In genomic region chr17:51833578-51834361, GRCm38 (mm10) we compare ENCODE assay signal across 8 mouse cellular contexts. TPM values are rescaled to one million over a fixed set of nuclear protein-coding genes. Genes with fewer than 3 reads are reported as not detected.
A peak's percentile ranks its signal among the peaks of the same experiment; 100 is the strongest.
DNase-seq lines count a peak whose midpoint lies in the region; ATAC-seq and TF ChIP-seq lines count a peak whose summit lies in the region.

No protein-coding gene starts in this region.

- H3K9me3 ChIP-seq in ES-E14 (ENCODE audit: control insufficient read depth, insufficient read depth, low read depth, low read length) = no peaks in the 10 kb centered on the region
- no peaks in the 10 kb centered on the region for H3K9me3 ChIP-seq in midbrain, embryonic 11.5 days (ENCODE audit: control insufficient read depth, low read length)

- DNase-seq in frontal cortex, postnatal 25 days (ENCODE audit: low spot score in 2 of 2) = no peak
- DNase-seq in ES-E14 (ENCODE audit: low read depth, low spot score) = no peak
- DNase-seq in forelimb bud, embryonic 11.5 days (ENCODE audit: low read depth, low spot score) = peak; percentile 33
- DNase-seq in midbrain, embryonic 11.5 days (ENCODE audit: low spot score, missing footprints) = peak; percentile 93
- peak; percentile 57 for DNase-seq in thymus, postnatal 14 days
- DNase-seq in left cerebral cortex, adult 18-20 months (ENCODE audit: low spot score in 2 of 2) = no peak
- DNase-seq in MN1 (ENCODE audit: low spot score) = no peak

- peaks cover 22% of the 10 kb centered on the region for H3K27me3 ChIP-seq in midbrain, embryonic 11.5 days (ENCODE audit: control insufficient read depth, insufficient read depth, low read length)

- H3K4me3 ChIP-seq in ES-E14 (ENCODE audit: insufficient read depth in 1 of 2, low read depth in 1 of 2, low read length in 2 of 2, poor library complexity in 1 of 2, severe bottlenecking in 1 of 2) = peak overlapping the region; percentile 77 to 84
- H3K4me3 ChIP-seq in midbrain, embryonic 11.5 days (ENCODE audit: low read depth, low read length) = peak overlapping the region; percentile 74; the same call in 1 of the 2 replicates

- H3K4me2 ChIP-seq in midbrain, embryonic 11.5 days = peak overlapping the region; percentile 98

- WGBS in midbrain, embryonic 11.5 days = 4% methylated on average over 16 of the region's 16 CpGs

- H3K27ac ChIP-seq in ES-E14 (ENCODE audit: insufficient read depth, low read depth, low read length, poor library complexity, severe bottlenecking) = no peak overlapping the region
- H3K27ac ChIP-seq in midbrain, embryonic 11.5 days (ENCODE audit: low read depth, low read length) = no peak overlapping the region

- H3K9ac ChIP-seq in ES-E14 (ENCODE audit: insufficient read depth, low read depth, low read length, poor library complexity, severe bottlenecking) = no peak overlapping the region
- no peak overlapping the region for H3K9ac ChIP-seq in midbrain, embryonic 11.5 days (ENCODE audit: low read length)

- in situ Hi-C loops in ES-E14 (cut with MboI; ENCODE audit: low sequenced_read_pairs in 2 of 2, unreplicated experiment in 2 of 2) = no loop called here

- H3K4me1 ChIP-seq in ES-E14 (ENCODE audit: control insufficient read depth in 2 of 2, insufficient read depth in 2 of 2, low read length in 2 of 2, poor library complexity in 1 of 2) = peaks cover 7 to 10% of the 10 kb centered on the region in 2 experiments
- peaks cover 10% of the 10 kb centered on the region for H3K4me1 ChIP-seq in midbrain, embryonic 11.5 days (ENCODE audit: control insufficient read depth, insufficient read depth, low read length)

- no peaks in the 10 kb centered on the region for H3K36me3 ChIP-seq in ES-E14 (ENCODE audit: control insufficient read depth, insufficient read depth, low read length, poor library complexity, severe bottlenecking)
- H3K36me3 ChIP-seq in midbrain, embryonic 11.5 days (ENCODE audit: control insufficient read depth, insufficient read depth, low read length) = no peaks in the 10 kb centered on the region

- 0 out of 2 replicates have a peak, but pooled peaks have one; percentile 26 for ATAC-seq in frontal cortex, adult (ENCODE audit: low TSS enrichment)
- ATAC-seq in midbrain, embryonic 11.5 days (ENCODE audit: low FRiP score) = no peak

TF ChIP-seq in ES-E14, 5 proteins besides CTCF, POLR2A, EP300 and RAD21:
- TF ChIP-seq CHD2 (IDR thresholded peaks at IDR 0.05; ENCODE audit: low read depth, low read length) (no peak), ZNF384 (IDR thresholded peaks at IDR 0.05; ENCODE audit: low read depth, low read length) (no peak), MAFK (IDR thresholded peaks at IDR 0.05; ENCODE audit: insufficient read depth, low read depth, low read length) (no peak), HCFC1 (IDR thresholded peaks at IDR 0.05; ENCODE audit: borderline replicate concordance, insufficient read depth, low read length) (no peak), ZC3H11A (IDR thresholded peaks at IDR 0.05; ENCODE audit: borderline replicate concordance, low read depth, low read length) (no peak)

RNA-seq across cellular contexts. Expression of gene Satb1, which starts 0.7 kb away (rescaled TPM):
- 4.1 and 6.5 TPM in 2 replicates for total RNA-seq in ES-E14 (2012; rRNA removed)
- 30.0 and 31.9 TPM in 2 replicates for polyA plus RNA-seq in midbrain, embryonic 11.5 days (2014; fragmentation: Nextera tagmentation; extraction: Ambion mirVana)
- total RNA-seq in left cerebral cortex, adult 18-20 months (2021) = 100 to 1,000 TPM; 120 to 129 TPM

Comparison
In these comparisons a context has a peak if more than half of its experiments do, and no peak if none do; other contexts are left out.
1. DNase-seq: peak in forelimb bud, embryonic 11.5 days (single experiment), midbrain, embryonic 11.5 days (single experiment) and thymus, postnatal 14 days (single experiment); none in frontal cortex, postnatal 25 days (0 of 2), ES-E14 (single experiment), left cerebral cortex, adult 18-20 months (0 of 2) and MN1 (single experiment).
2. RNA of gene Satb1, which starts 0.7 kb away (total RNA-seq): 120 to 129 TPM in left cerebral cortex, adult 18-20 months; 4.1 to 6.5 TPM in ES-E14; every median in the first group is over 10 times any median in the second.